Mouse (Mus musculus): ENCODE results near the gene Ap1g1. TPM values are rescaled to one million over a fixed set of nuclear protein-coding genes. Genes with fewer than 3 reads are reported as not detected.
A peak's percentile ranks its signal among the peaks of the same experiment; 100 is the strongest.

The Ap1g1 gene
- polyA plus RNA-seq, 1 experiment from 2014 or later = 46.6 TPM

GRCm38 (mm10) chr8:109778993-109779421 lies 653 bp downstream of the Ap1g1 start:
- Histone ChIP-seq H3K9me3 (ENCODE audit: low read length) (no peaks in the 10 kb centered on the region), H3K9ac (replicated peaks; ENCODE audit: low read length) (peak overlapping the region; percentile 96), H3K27me3 (ENCODE audit: insufficient read depth, low read length) (no peaks in the 10 kb centered on the region), H3K27ac (ENCODE audit: low read length) (peak overlapping the region; percentile 98), H3K4me3 (ENCODE audit: low read length) (peak overlapping the region; percentile 98), H3K4me2 (replicated peaks; ENCODE audit: low read depth, low read length) (peak overlapping the region; percentile 98), H3K36me3 (ENCODE audit: insufficient read depth, low read length) (no peaks in the 10 kb centered on the region), H3K4me1 (ENCODE audit: insufficient read depth, low read length) (peaks cover 18% of the 10 kb centered on the region)
- peak; percentile 78 for ATAC-seq (ENCODE audit: low FRiP score, low TSS enrichment)
- WGBS = under 1% methylated on average over 29 of the region's 32 CpGs

GRCm38 (mm10) chr8:109779431-109780228 lies 1.3 kb downstream of the Ap1g1 start:
- WGBS = 11% methylated on average over 24 of the region's 24 CpGs
- Histone ChIP-seq H3K36me3 (ENCODE audit: insufficient read depth, low read length) (no peaks in the 10 kb centered on the region), H3K27me3 (ENCODE audit: insufficient read depth, low read length) (no peaks in the 10 kb centered on the region), H3K4me3 (ENCODE audit: low read length) (peak overlapping the region; percentile 98), H3K4me2 (replicated peaks; ENCODE audit: low read depth, low read length) (peak overlapping the region; percentile 98), H3K9me3 (ENCODE audit: low read length) (no peaks in the 10 kb centered on the region), H3K9ac (replicated peaks; ENCODE audit: low read length) (peak overlapping the region; percentile 96), H3K27ac (ENCODE audit: low read length) (peak overlapping the region; percentile 98), H3K4me1 (ENCODE audit: insufficient read depth, low read length) (peaks cover 18% of the 10 kb centered on the region)
- ATAC-seq (ENCODE audit: low FRiP score, low TSS enrichment) = no peak

- H3K36me3 ChIP-seq (ENCODE audit: insufficient read depth, low read length) = no peaks in the 10 kb centered on the region
- H3K4me3 ChIP-seq (ENCODE audit: low read length) = no peak overlapping the region
- H3K4me2 ChIP-seq (replicated peaks; ENCODE audit: low read depth, low read length) = peak overlapping the region; percentile 98
- no peak overlapping the region for H3K27ac ChIP-seq (ENCODE audit: low read length)
- WGBS = 65% methylated on average over 4 of the region's 4 CpGs
- no peak for ATAC-seq (ENCODE audit: low FRiP score, low TSS enrichment)
- no peak overlapping the region for H3K9ac ChIP-seq (replicated peaks; ENCODE audit: low read length)
- no peaks in the 10 kb centered on the region for H3K9me3 ChIP-seq (ENCODE audit: low read length)
- no peaks in the 10 kb centered on the region for H3K27me3 ChIP-seq (ENCODE audit: insufficient read depth, low read length)
- peaks cover 18% of the 10 kb centered on the region for H3K4me1 ChIP-seq (ENCODE audit: insufficient read depth, low read length)
Observed at GRCm38 (mm10) chr8:109780548-109780947, 2.2 kb downstream of the Ap1g1 start.

- H3K36me3 ChIP-seq (ENCODE audit: insufficient read depth, low read length) = no peaks in the 10 kb centered on the region
- H3K4me1 ChIP-seq (ENCODE audit: insufficient read depth, low read length) = no peaks in the 10 kb centered on the region
- WGBS = 96% methylated on average over 2 of the region's 2 CpGs
- H3K4me2 ChIP-seq (replicated peaks; ENCODE audit: low read depth, low read length) = no peak overlapping the region
- H3K9me3 ChIP-seq (ENCODE audit: low read length) = no peaks in the 10 kb centered on the region
- H3K27ac ChIP-seq (ENCODE audit: low read length) = no peak overlapping the region
- H3K9ac ChIP-seq (replicated peaks; ENCODE audit: low read length) = no peak overlapping the region
- no peak overlapping the region for H3K4me3 ChIP-seq (ENCODE audit: low read length)
- no peak for ATAC-seq (ENCODE audit: low FRiP score, low TSS enrichment)
- no peaks in the 10 kb centered on the region for H3K27me3 ChIP-seq (ENCODE audit: insufficient read depth, low read length)
Observed at GRCm38 (mm10) chr8:109790938-109791337, 12.6 kb downstream of the Ap1g1 start.

- ATAC-seq (ENCODE audit: low FRiP score, low TSS enrichment) = no peak
- Histone ChIP-seq H3K9ac (replicated peaks; ENCODE audit: low read length) (no peak overlapping the region), H3K27me3 (ENCODE audit: insufficient read depth, low read length) (no peaks in the 10 kb centered on the region), H3K27ac (ENCODE audit: low read length) (no peak overlapping the region), H3K4me2 (replicated peaks; ENCODE audit: low read depth, low read length) (no peak overlapping the region), H3K4me1 (ENCODE audit: insufficient read depth, low read length) (peaks cover 10% of the 10 kb centered on the region), H3K4me3 (ENCODE audit: low read length) (no peak overlapping the region), H3K9me3 (ENCODE audit: low read length) (no peaks in the 10 kb centered on the region), H3K36me3 (ENCODE audit: insufficient read depth, low read length) (no peaks in the 10 kb centered on the region)
- WGBS = 37% methylated on average over 1 of the region's 1 CpGs
Observed at GRCm38 (mm10) chr8:109795166-109795565, 16.8 kb downstream of the Ap1g1 start.

- Histone ChIP-seq H3K4me1 (ENCODE audit: insufficient read depth, low read length) (peaks cover 13% of the 10 kb centered on the region), H3K9me3 (ENCODE audit: low read length) (no peaks in the 10 kb centered on the region), H3K27ac (ENCODE audit: low read length) (no peak overlapping the region)
Observed at GRCm38 (mm10) chr8:109798721-109799120, 20.4 kb downstream of the Ap1g1 start.

GRCm38 (mm10) chr8:109799245-109799644 lies 20.9 kb downstream of the Ap1g1 start:
- no peak overlapping the region for H3K9ac ChIP-seq (replicated peaks; ENCODE audit: low read length)
- H3K27me3 ChIP-seq (ENCODE audit: insufficient read depth, low read length) = no peaks in the 10 kb centered on the region
- no peak overlapping the region for H3K4me2 ChIP-seq (replicated peaks; ENCODE audit: low read depth, low read length)
- WGBS = 46% methylated on average over 4 of the region's 4 CpGs
- ATAC-seq (ENCODE audit: low FRiP score, low TSS enrichment) = no peak
- H3K4me3 ChIP-seq (ENCODE audit: low read length) = no peak overlapping the region
- H3K36me3 ChIP-seq (ENCODE audit: insufficient read depth, low read length) = 0 out of 2 replicates have a peak, but pooled peaks cover 7% of the 10 kb centered on the region
- H3K4me1 ChIP-seq (ENCODE audit: insufficient read depth, low read length) = peaks cover 13% of the 10 kb centered on the region
- H3K9me3 ChIP-seq (ENCODE audit: low read length) = no peaks in the 10 kb centered on the region
- H3K27ac ChIP-seq (ENCODE audit: low read length) = no peak overlapping the region

More at GRCm38 (mm10) chr8:109798721-109799120, 20.4 kb downstream of the Ap1g1 start:
- Histone ChIP-seq H3K36me3 (ENCODE audit: insufficient read depth, low read length) (0 out of 2 replicates have a peak, but pooled peaks cover 4% of the 10 kb centered on the region), H3K4me3 (ENCODE audit: low read length) (no peak overlapping the region), H3K4me2 (replicated peaks; ENCODE audit: low read depth, low read length) (no peak overlapping the region), H3K9ac (replicated peaks; ENCODE audit: low read length) (no peak overlapping the region), H3K27me3 (ENCODE audit: insufficient read depth, low read length) (no peaks in the 10 kb centered on the region)
- ATAC-seq (ENCODE audit: low FRiP score, low TSS enrichment) = no peak

- peak overlapping the region; percentile 29; the same call in 1 of the 2 replicates for H3K27ac ChIP-seq (ENCODE audit: low read length)
- H3K4me1 ChIP-seq (ENCODE audit: insufficient read depth, low read length) = peaks cover 13% of the 10 kb centered on the region
- H3K4me2 ChIP-seq (replicated peaks; ENCODE audit: low read depth, low read length) = no peak overlapping the region
- no peaks in the 10 kb centered on the region for H3K27me3 ChIP-seq (ENCODE audit: insufficient read depth, low read length)
- H3K36me3 ChIP-seq (ENCODE audit: insufficient read depth, low read length) = 0 out of 2 replicates have a peak, but pooled peaks cover 7% of the 10 kb centered on the region
- no peak overlapping the region for H3K4me3 ChIP-seq (ENCODE audit: low read length)
- no peaks in the 10 kb centered on the region for H3K9me3 ChIP-seq (ENCODE audit: low read length)
- 74% methylated on average over 2 of the region's 2 CpGs for WGBS
- H3K9ac ChIP-seq (replicated peaks; ENCODE audit: low read length) = no peak overlapping the region
- no peak for ATAC-seq (ENCODE audit: low FRiP score, low TSS enrichment)
Observed at GRCm38 (mm10) chr8:109800325-109800724, 22.0 kb downstream of the Ap1g1 start.

- H3K4me3 ChIP-seq (ENCODE audit: low read length) = no peak overlapping the region
- no peak overlapping the region for H3K27ac ChIP-seq (ENCODE audit: low read length)
- no peak for ATAC-seq (ENCODE audit: low FRiP score, low TSS enrichment)
- H3K27me3 ChIP-seq (ENCODE audit: insufficient read depth, low read length) = no peaks in the 10 kb centered on the region
- 0 out of 2 replicates have a peak, but pooled peaks cover 7% of the 10 kb centered on the region for H3K36me3 ChIP-seq (ENCODE audit: insufficient read depth, low read length)
- 92% methylated on average over 3 of the region's 3 CpGs for WGBS
- H3K9ac ChIP-seq (replicated peaks; ENCODE audit: low read length) = no peak overlapping the region
- H3K4me1 ChIP-seq (ENCODE audit: insufficient read depth, low read length) = peaks cover 13% of the 10 kb centered on the region
- no peak overlapping the region for H3K4me2 ChIP-seq (replicated peaks; ENCODE audit: low read depth, low read length)
- H3K9me3 ChIP-seq (ENCODE audit: low read length) = no peaks in the 10 kb centered on the region
Observed at GRCm38 (mm10) chr8:109803211-109803610, 24.9 kb downstream of the Ap1g1 start.

- no peaks in the 10 kb centered on the region for H3K27me3 ChIP-seq (ENCODE audit: insufficient read depth, low read length)
- H3K4me3 ChIP-seq (ENCODE audit: low read length) = no peak overlapping the region
- 89% methylated on average over 3 of the region's 3 CpGs for WGBS
- no peak for ATAC-seq (ENCODE audit: low FRiP score, low TSS enrichment)
- H3K4me1 ChIP-seq (ENCODE audit: insufficient read depth, low read length) = peaks cover 13% of the 10 kb centered on the region
- H3K4me2 ChIP-seq (replicated peaks; ENCODE audit: low read depth, low read length) = no peak overlapping the region
- H3K9ac ChIP-seq (replicated peaks; ENCODE audit: low read length) = no peak overlapping the region
- H3K36me3 ChIP-seq (ENCODE audit: insufficient read depth, low read length) = 0 out of 2 replicates have a peak, but pooled peaks cover 7% of the 10 kb centered on the region
- no peak overlapping the region for H3K27ac ChIP-seq (ENCODE audit: low read length)
- H3K9me3 ChIP-seq (ENCODE audit: low read length) = no peaks in the 10 kb centered on the region
Observed at GRCm38 (mm10) chr8:109803801-109804200, 25.4 kb downstream of the Ap1g1 start.
